Mouse (Mus musculus): ENCODE measurements around the gene Setd3. TPM values are rescaled to one million over a fixed set of nuclear protein-coding genes. Genes with fewer than 3 reads are reported as not detected.

Gene Setd3
- polyA plus RNA-seq, 1 experiment: 2.0 TPM

GRCm38 (mm10) chr12:108208726-108209438 is 29.8 kb upstream of the Setd3 start:
- TF ChIP-seq GATA1 (IDR thresholded peaks at IDR 0.05; ENCODE audit: low read length): no peak
- no peak for TF ChIP-seq TAL1 (IDR thresholded peaks at IDR 0.05; ENCODE audit: low read length)
- H3K4me1 ChIP-seq (ENCODE audit: control insufficient read depth): no peaks in the 10 kb centered on the region
- H3K27me3 ChIP-seq (ENCODE audit: control insufficient read depth): no peaks in the 10 kb centered on the region
- no peak overlapping the region for H3K4me3 ChIP-seq (replicated peaks)
- H3K36me3 ChIP-seq (ENCODE audit: control insufficient read depth): peaks cover 18% of the 10 kb centered on the region
- no peaks in the 10 kb centered on the region for H3K9me3 ChIP-seq (ENCODE audit: control insufficient read depth, low read length)

GRCm38 (mm10) chr12:108208216-108208615 is 29.1 kb upstream of the Setd3 start:
- Histone ChIP-seq H3K27me3 (ENCODE audit: control insufficient read depth) (no peaks in the 10 kb centered on the region), H3K9me3 (ENCODE audit: control insufficient read depth, low read length) (no peaks in the 10 kb centered on the region), H3K36me3 (ENCODE audit: control insufficient read depth) (peaks cover 23% of the 10 kb centered on the region)

GRCm38 (mm10) chr12:108206641-108207040 is 27.5 kb upstream of the Setd3 start:
- Histone ChIP-seq H3K4me1 (ENCODE audit: control insufficient read depth) (no peaks in the 10 kb centered on the region), H3K9me3 (ENCODE audit: control insufficient read depth, low read length) (no peaks in the 10 kb centered on the region), H3K4me3 (replicated peaks) (no peak overlapping the region), H3K36me3 (ENCODE audit: control insufficient read depth) (peaks cover 38% of the 10 kb centered on the region), H3K27me3 (ENCODE audit: control insufficient read depth) (no peaks in the 10 kb centered on the region)
- no peak for TF ChIP-seq GATA1 (IDR thresholded peaks at IDR 0.05; ENCODE audit: low read length)
- no peak for TF ChIP-seq TAL1 (IDR thresholded peaks at IDR 0.05; ENCODE audit: low read length)

More at GRCm38 (mm10) chr12:108208216-108208615, 29.1 kb upstream of the Setd3 start:
- H3K4me1 ChIP-seq (ENCODE audit: control insufficient read depth): no peaks in the 10 kb centered on the region
- no peak overlapping the region for H3K4me3 ChIP-seq (replicated peaks)
- TF ChIP-seq GATA1 (IDR thresholded peaks at IDR 0.05; ENCODE audit: low read length): no peak

- Histone ChIP-seq H3K36me3 (ENCODE audit: control insufficient read depth) (peaks cover 54% of the 10 kb centered on the region), H3K4me3 (replicated peaks) (no peak overlapping the region), H3K4me1 (ENCODE audit: control insufficient read depth) (no peaks in the 10 kb centered on the region), H3K27me3 (ENCODE audit: control insufficient read depth) (no peaks in the 10 kb centered on the region), H3K9me3 (ENCODE audit: control insufficient read depth, low read length) (no peaks in the 10 kb centered on the region)
- TF ChIP-seq GATA1 (IDR thresholded peaks at IDR 0.05; ENCODE audit: low read length) (no peak), TAL1 (IDR thresholded peaks at IDR 0.05; ENCODE audit: low read length) (no peak)
These were observed 25.9 kb upstream of the Setd3 start for GRCm38 (mm10) chr12:108204978-108205377.

- TF ChIP-seq TAL1 (IDR thresholded peaks at IDR 0.05; ENCODE audit: low read length) (no peak), GATA1 (IDR thresholded peaks at IDR 0.05; ENCODE audit: low read length) (no peak)
- H3K9me3 ChIP-seq (ENCODE audit: control insufficient read depth, low read length): no peaks in the 10 kb centered on the region
- H3K27me3 ChIP-seq (ENCODE audit: control insufficient read depth): no peaks in the 10 kb centered on the region
- H3K36me3 ChIP-seq (ENCODE audit: control insufficient read depth): peaks cover 65% of the 10 kb centered on the region
- no peaks in the 10 kb centered on the region for H3K4me1 ChIP-seq (ENCODE audit: control insufficient read depth)
- no peak overlapping the region for H3K4me3 ChIP-seq (replicated peaks)
These were observed 24.8 kb upstream of the Setd3 start for GRCm38 (mm10) chr12:108203895-108204294.

GRCm38 (mm10) chr12:108200094-108200493 is 21.0 kb upstream of the Setd3 start:
- Histone ChIP-seq H3K4me1 (ENCODE audit: control insufficient read depth) (no peaks in the 10 kb centered on the region), H3K27me3 (ENCODE audit: control insufficient read depth) (no peaks in the 10 kb centered on the region), H3K9me3 (ENCODE audit: control insufficient read depth, low read length) (no peaks in the 10 kb centered on the region), H3K36me3 (ENCODE audit: control insufficient read depth) (peaks cover 93% of the 10 kb centered on the region), H3K4me3 (replicated peaks) (no peak overlapping the region)
- no peak for TF ChIP-seq GATA1 (IDR thresholded peaks at IDR 0.05; ENCODE audit: low read length)
- no peak for TF ChIP-seq TAL1 (IDR thresholded peaks at IDR 0.05; ENCODE audit: low read length)

GRCm38 (mm10) chr12:108198447-108198846 is 19.3 kb upstream of the Setd3 start:
- TF ChIP-seq GATA1 (IDR thresholded peaks at IDR 0.05; ENCODE audit: low read length): no peak
- TF ChIP-seq TAL1 (IDR thresholded peaks at IDR 0.05; ENCODE audit: low read length): no peak
- H3K4me1 ChIP-seq (ENCODE audit: control insufficient read depth): no peaks in the 10 kb centered on the region
- H3K27me3 ChIP-seq (ENCODE audit: control insufficient read depth): no peaks in the 10 kb centered on the region
- H3K36me3 ChIP-seq (ENCODE audit: control insufficient read depth): peaks cover 99% of the 10 kb centered on the region
- H3K9me3 ChIP-seq (ENCODE audit: control insufficient read depth, low read length): no peaks in the 10 kb centered on the region
- H3K4me3 ChIP-seq (replicated peaks): no peak overlapping the region

- peaks cover 99% of the 10 kb centered on the region for H3K36me3 ChIP-seq (ENCODE audit: control insufficient read depth)
- no peaks in the 10 kb centered on the region for H3K4me1 ChIP-seq (ENCODE audit: control insufficient read depth)
- H3K9me3 ChIP-seq (ENCODE audit: control insufficient read depth, low read length): no peaks in the 10 kb centered on the region
- no peaks in the 10 kb centered on the region for H3K27me3 ChIP-seq (ENCODE audit: control insufficient read depth)
- H3K4me3 ChIP-seq (replicated peaks): no peak overlapping the region
- TF ChIP-seq TAL1 (IDR thresholded peaks at IDR 0.05; ENCODE audit: low read length) (no peak), GATA1 (IDR thresholded peaks at IDR 0.05; ENCODE audit: low read length) (no peak)
These were observed 16.6 kb upstream of the Setd3 start for GRCm38 (mm10) chr12:108195761-108196160.

GRCm38 (mm10) chr12:108193878-108194277 is 14.8 kb upstream of the Setd3 start:
- Histone ChIP-seq H3K4me1 (ENCODE audit: control insufficient read depth) (no peaks in the 10 kb centered on the region), H3K4me3 (replicated peaks) (no peak overlapping the region), H3K36me3 (ENCODE audit: control insufficient read depth) (peaks cover 98% of the 10 kb centered on the region), H3K9me3 (ENCODE audit: control insufficient read depth, low read length) (no peaks in the 10 kb centered on the region), H3K27me3 (ENCODE audit: control insufficient read depth) (no peaks in the 10 kb centered on the region)
- no peak for TF ChIP-seq GATA1 (IDR thresholded peaks at IDR 0.05; ENCODE audit: low read length)
- no peak for TF ChIP-seq TAL1 (IDR thresholded peaks at IDR 0.05; ENCODE audit: low read length)
